Mouse (Mus musculus) liver, embryonic 12.5 days (tissue): ENCODE results near the gene Fthl17a. TPM values are rescaled to one million over a fixed set of nuclear protein-coding genes. Genes with fewer than 3 reads are reported as not detected.

Experiments used
- ATAC-seq: fragments of 200-750 bp; cut with Nextera tagmentation; 2 replicates; pipeline ENCODE4 v1.8.0; 2017; ENCODE audit warnings: moderate number of reproducible peaks, mild to moderate bottlenecking, moderate library complexity
- H3K27ac ChIP-seq: fragments of 300-500 bp; sonication (generic); 2 replicates; pipeline ENCODE4 v1.5.1; 2016; ENCODE audit warnings: mild to moderate bottlenecking
- H3K27me3 ChIP-seq: fragments of 300-500 bp; sonication (generic); replicated peaks from 2 replicates; pipeline ENCODE4 v1.6.1; 2016; ENCODE audit warnings: mild to moderate bottlenecking, moderate library complexity
- H3K36me3 ChIP-seq: fragments of 300-500 bp; sonication (generic); 2 replicates; pipeline ENCODE4 v1.6.1; 2016; ENCODE audit warnings: mild to moderate bottlenecking, moderate library complexity
- H3K4me1 ChIP-seq: fragments of 300-500 bp; sonication (generic); 2 replicates; pipeline ENCODE4 v1.6.1; 2016
- H3K4me2 ChIP-seq: fragments of 300-500 bp; sonication (generic); 2 replicates; pipeline ENCODE4 v1.6.1; 2016; ENCODE audit warnings: mild to moderate bottlenecking, moderate library complexity
- H3K4me3 ChIP-seq: fragments of 300-500 bp; sonication (generic); 2 replicates; pipeline ENCODE4 v1.5.1; 2016; ENCODE audit warnings: mild to moderate bottlenecking, moderate library complexity
- H3K9ac ChIP-seq: fragments of 300-500 bp; sonication (generic); 2 replicates; pipeline ENCODE4 v1.6.1; 2016; ENCODE audit warnings: mild to moderate bottlenecking, moderate library complexity
- H3K9me3 ChIP-seq: fragments of 300-500 bp; sonication (generic); replicated peaks from 2 replicates; pipeline ENCODE4 v1.6.1; 2016; ENCODE audit warnings: mild to moderate bottlenecking, moderate library complexity
- WGBS: fragments of 180-500 bp; shearing (Covaris S2); methylation state at CpG from one replicate; pipeline ENCODE4 v1.1.7; 2016; ENCODE audit not compliant: insufficient replicate concordance; 5-methylcytosine and 5-hydroxymethylcytosine counted together
- polyA plus RNA-seq: library from polyadenylated mRNA; unstranded; fragments of >200 nt; fragmentation: Nextera tagmentation; extraction: Ambion mirVana; gene quantifications from 2 replicates; pipeline ENCODE4 v1.2.1, GENCODE M21; 2016

The Fthl17a gene
- polyA plus RNA-seq = not detected in 2 replicates

GRCm38 (mm10) chrX:85249379-85249778 lies at the start of gene Fthl17a:
Gene Fthl17a, plus strand, starts transcription at chrX:85249679.
- no peak within 1 kb of the TSS for H3K9ac ChIP-seq
- H3K4me3 ChIP-seq = no peak within 1 kb of the TSS
- no peaks in the 10 kb centered on the region for H3K9me3 ChIP-seq
- no peak within 1 kb of the TSS for H3K27ac ChIP-seq
- no peak for ATAC-seq
- no peaks in the 10 kb centered on the region for H3K27me3 ChIP-seq
- no peaks in the 10 kb centered on the region for H3K4me1 ChIP-seq
- WGBS = 71% methylated on average over 2 of the region's 2 CpGs
- no peaks in the 10 kb centered on the region for H3K36me3 ChIP-seq
- no peak within 1 kb of the TSS for H3K4me2 ChIP-seq

GRCm38 (mm10) chrX:85207001-85207400 lies 42.5 kb upstream of the Fthl17a start:
- no peaks in the 10 kb centered on the region for H3K9me3 ChIP-seq
- WGBS = 59% methylated on average over 2 of the region's 2 CpGs
- H3K4me2 ChIP-seq = no peak overlapping the region
- H3K4me1 ChIP-seq = no peaks in the 10 kb centered on the region
- no peaks in the 10 kb centered on the region for H3K36me3 ChIP-seq
- H3K27me3 ChIP-seq = no peaks in the 10 kb centered on the region
- H3K9ac ChIP-seq = no peak overlapping the region
- no peak overlapping the region for H3K27ac ChIP-seq
- ATAC-seq = no peak
- H3K4me3 ChIP-seq = no peak overlapping the region

- Histone ChIP-seq H3K4me3 (no peak overlapping the region), H3K4me2 (no peak overlapping the region), H3K27ac (no peak overlapping the region), H3K36me3 (no peaks in the 10 kb centered on the region), H3K27me3 (no peaks in the 10 kb centered on the region), H3K9me3 (no peaks in the 10 kb centered on the region), H3K9ac (no peak overlapping the region), H3K4me1 (no peaks in the 10 kb centered on the region)
- ATAC-seq = no peak
Observed at GRCm38 (mm10) chrX:85226883-85227282, 22.6 kb upstream of the Fthl17a start.

- 49% methylated on average over 8 of the region's 8 CpGs for WGBS
- H3K36me3 ChIP-seq = no peaks in the 10 kb centered on the region
- ATAC-seq = no peak
Observed at GRCm38 (mm10) chrX:85271821-85272220, 22.3 kb downstream of the Fthl17a start.

GRCm38 (mm10) chrX:85272296-85272695 lies 22.8 kb downstream of the Fthl17a start:
- Histone ChIP-seq H3K9me3 (no peaks in the 10 kb centered on the region), H3K27me3 (no peaks in the 10 kb centered on the region), H3K27ac (no peak overlapping the region), H3K9ac (no peak overlapping the region), H3K4me3 (no peak overlapping the region), H3K4me1 (no peaks in the 10 kb centered on the region), H3K4me2 (no peak overlapping the region), H3K36me3 (no peaks in the 10 kb centered on the region)
- 35% methylated on average over 6 of the region's 6 CpGs for WGBS
- no peak for ATAC-seq

More at GRCm38 (mm10) chrX:85271821-85272220, 22.3 kb downstream of the Fthl17a start:
- no peak overlapping the region for H3K27ac ChIP-seq
- no peak overlapping the region for H3K4me2 ChIP-seq
- H3K9me3 ChIP-seq = no peaks in the 10 kb centered on the region
- no peaks in the 10 kb centered on the region for H3K27me3 ChIP-seq
- H3K4me1 ChIP-seq = no peaks in the 10 kb centered on the region
- H3K9ac ChIP-seq = no peak overlapping the region
- no peak overlapping the region for H3K4me3 ChIP-seq

GRCm38 (mm10) chrX:85289846-85290245 lies 40.4 kb downstream of the Fthl17a start:
- Histone ChIP-seq H3K27ac (no peak overlapping the region), H3K9ac (no peak overlapping the region), H3K4me2 (no peak overlapping the region), H3K27me3 (no peaks in the 10 kb centered on the region), H3K9me3 (no peaks in the 10 kb centered on the region), H3K36me3 (no peaks in the 10 kb centered on the region), H3K4me3 (no peak overlapping the region), H3K4me1 (no peaks in the 10 kb centered on the region)
- no peak for ATAC-seq
- WGBS = 41% methylated on average over 1 of the region's 1 CpGs

- Histone ChIP-seq H3K27me3 (no peaks in the 10 kb centered on the region), H3K36me3 (no peaks in the 10 kb centered on the region), H3K9ac (no peak overlapping the region), H3K4me2 (no peak overlapping the region), H3K4me3 (no peak overlapping the region), H3K27ac (no peak overlapping the region), H3K9me3 (no peaks in the 10 kb centered on the region), H3K4me1 (no peaks in the 10 kb centered on the region)
- 38% methylated on average over 5 of the region's 5 CpGs for WGBS
- ATAC-seq = no peak
Observed at GRCm38 (mm10) chrX:85292781-85293180, 43.3 kb downstream of the Fthl17a start.

- Histone ChIP-seq H3K36me3 (no peaks in the 10 kb centered on the region), H3K9me3 (no peaks in the 10 kb centered on the region), H3K4me3 (no peak overlapping the region), H3K27ac (no peak overlapping the region), H3K4me2 (no peak overlapping the region), H3K27me3 (no peaks in the 10 kb centered on the region), H3K4me1 (no peaks in the 10 kb centered on the region), H3K9ac (no peak overlapping the region)
- 51% methylated on average over 3 of the region's 3 CpGs for WGBS
- ATAC-seq = no peak
Observed at GRCm38 (mm10) chrX:85294001-85294400, 44.5 kb downstream of the Fthl17a start.

- Histone ChIP-seq H3K9ac (no peak overlapping the region), H3K36me3 (no peaks in the 10 kb centered on the region), H3K27ac (no peak overlapping the region), H3K4me2 (no peak overlapping the region), H3K27me3 (no peaks in the 10 kb centered on the region), H3K4me1 (no peaks in the 10 kb centered on the region), H3K4me3 (no peak overlapping the region), H3K9me3 (no peaks in the 10 kb centered on the region)
- ATAC-seq = no peak
- WGBS = 49% methylated on average over 4 of the region's 4 CpGs
Observed at GRCm38 (mm10) chrX:85304674-85305073, 55.2 kb downstream of the Fthl17a start.

GRCm38 (mm10) chrX:85318576-85318975 lies 69.1 kb downstream of the Fthl17a start:
- Histone ChIP-seq H3K4me1 (no peaks in the 10 kb centered on the region), H3K4me3 (no peak overlapping the region), H3K27me3 (no peaks in the 10 kb centered on the region), H3K4me2 (no peak overlapping the region), H3K9ac (no peak overlapping the region), H3K9me3 (no peaks in the 10 kb centered on the region), H3K36me3 (no peaks in the 10 kb centered on the region), H3K27ac (no peak overlapping the region)
- WGBS = 73% methylated on average over 4 of the region's 4 CpGs
- ATAC-seq = no peak

GRCm38 (mm10) chrX:85319193-85319592 lies 69.7 kb downstream of the Fthl17a start:
- Histone ChIP-seq H3K9ac (no peak overlapping the region), H3K36me3 (no peaks in the 10 kb centered on the region), H3K4me2 (no peak overlapping the region), H3K27me3 (no peaks in the 10 kb centered on the region), H3K4me1 (no peaks in the 10 kb centered on the region), H3K27ac (no peak overlapping the region), H3K9me3 (no peaks in the 10 kb centered on the region), H3K4me3 (no peak overlapping the region)
- WGBS = 18% methylated on average over 1 of the region's 1 CpGs
- no peak for ATAC-seq
